Mouse (Mus musculus): Measurements from ENCODE around the gene Rabggta.

- no peak for TF ChIP-seq CTCF (IDR thresholded peaks at IDR 0.05; ENCODE audit: borderline replicate concordance, control insufficient read depth, extremely low read depth, insufficient read depth, low read length, poor library complexity)
- TF ChIP-seq POLR2A (IDR thresholded peaks at IDR 0.05; ENCODE audit: control insufficient read depth, extremely low read depth, insufficient read depth, low read length, poor library complexity): no peak
These were observed 429 bp upstream of the Rabggta start for GRCm38 (mm10) chr14:55722438-55722945.
